Mouse (Mus musculus) thymus, adult 2 months (tissue): ENCODE results near the gene Cyp4f14.

Experiments used
- CTCF ChIP-seq: fragments of 200-500 bp; IDR thresholded peaks from 2 replicates; pipeline ENCODE4 v1.5.1; 2012; ENCODE audit warnings: mild to moderate bottlenecking, control low read depth, low read length, moderate library complexity, borderline replicate concordance; ENCODE audit not compliant: control insufficient read depth, poor library complexity, insufficient read depth; ENCODE audit errors: extremely low read depth
- POLR2A ChIP-seq: fragments of 200-500 bp; IDR thresholded peaks from 2 replicates; pipeline ENCODE4 v1.6.1; 2012; ENCODE audit warnings: mild to moderate bottlenecking, low read length, control low read depth, moderate library complexity; ENCODE audit not compliant: control insufficient read depth, poor library complexity, insufficient read depth; ENCODE audit errors: extremely low read depth

DNA sequence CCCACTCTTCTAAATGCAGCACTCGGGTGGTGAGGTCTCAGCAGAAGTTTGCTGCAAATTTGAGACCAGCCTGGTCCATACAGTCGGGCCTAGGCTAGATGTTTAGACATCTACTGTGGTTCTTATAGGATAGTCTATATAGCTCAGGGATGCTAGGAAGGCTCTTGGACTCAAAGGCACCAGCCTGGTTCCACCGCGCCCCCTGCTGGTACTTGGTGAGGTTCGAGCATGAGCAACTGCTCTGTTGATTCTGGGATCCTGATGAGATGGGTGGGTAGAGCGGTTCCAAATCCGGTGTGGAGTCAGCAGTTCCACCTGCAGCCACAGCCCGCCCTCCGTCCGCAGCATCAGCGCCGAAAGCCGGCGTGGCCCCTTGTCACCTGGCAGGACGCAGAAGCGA lies 34.3 kb upstream of the Cyp4f14 start:
- peak; percentile 86; the same call in 1 of the 2 replicates for TF ChIP-seq CTCF
- TF ChIP-seq POLR2A, result no peak
